Mouse (Mus musculus) granulocyte monocyte progenitor cell, adult 5-6 weeks (primary cell): ENCODE measurements around the gene Tmbim4. TPM values are rescaled to one million over a fixed set of nuclear protein-coding genes. Genes with fewer than 3 reads are reported as not detected.
"Not testable (repeated sequence)": the region's sequence is repeated elsewhere in the genome, so short reads cannot be mapped to it uniquely, and the experiment has no call there.

Experiments used
- ATAC-seq: replicated peaks from 2 replicates; pipeline ENCODE4 v1.8.0; 2016; ENCODE audit warnings: mild to moderate bottlenecking, moderate TSS enrichment, inconsistent platforms; ENCODE audit not compliant: poor library complexity, severe bottlenecking
- total RNA-seq, 2 experiments: library from RNA; stranded (forward) in 1 of 2; stranded (reverse) in 1 of 2; fragments of 200-712, 200-1000 nt in 1 of 2; fragments of >200 nt in 1 of 2; fragmentation: Nextera tagmentation in 1 of 2; gene quantifications; 2 replicates each; pipeline ENCODE4 v1.2.3; 2014 to 2017

Gene Tmbim4
- total RNA-seq, 2 experiments from 2014 or later, result 87.9 to 100 TPM

GRCm38 (mm10) chr10:120192278-120192677, 9.1 kb upstream of the Tmbim4 start:
- ATAC-seq, result no peak

DNA sequence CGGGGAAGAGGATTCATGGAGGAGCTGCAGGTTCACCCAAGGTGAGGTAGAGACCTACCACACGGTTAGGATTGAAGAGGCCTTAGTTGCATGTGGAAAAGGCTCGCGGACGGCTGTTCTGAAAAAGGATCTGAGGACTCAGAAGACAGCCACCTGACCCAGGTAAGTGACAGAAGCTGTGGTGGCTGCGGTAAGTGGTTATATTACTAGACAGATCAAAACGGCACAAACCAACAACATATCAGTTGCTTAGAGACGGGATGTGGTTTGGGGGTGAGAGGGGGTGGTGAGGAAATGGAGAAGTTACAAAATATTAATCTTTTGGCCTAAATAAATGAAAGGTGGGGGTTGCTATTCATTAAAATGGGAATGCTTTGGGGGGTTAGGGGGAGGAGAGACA, 8.1 kb upstream of the Tmbim4 start:
- peak; percentile 78 for ATAC-seq

DNA sequence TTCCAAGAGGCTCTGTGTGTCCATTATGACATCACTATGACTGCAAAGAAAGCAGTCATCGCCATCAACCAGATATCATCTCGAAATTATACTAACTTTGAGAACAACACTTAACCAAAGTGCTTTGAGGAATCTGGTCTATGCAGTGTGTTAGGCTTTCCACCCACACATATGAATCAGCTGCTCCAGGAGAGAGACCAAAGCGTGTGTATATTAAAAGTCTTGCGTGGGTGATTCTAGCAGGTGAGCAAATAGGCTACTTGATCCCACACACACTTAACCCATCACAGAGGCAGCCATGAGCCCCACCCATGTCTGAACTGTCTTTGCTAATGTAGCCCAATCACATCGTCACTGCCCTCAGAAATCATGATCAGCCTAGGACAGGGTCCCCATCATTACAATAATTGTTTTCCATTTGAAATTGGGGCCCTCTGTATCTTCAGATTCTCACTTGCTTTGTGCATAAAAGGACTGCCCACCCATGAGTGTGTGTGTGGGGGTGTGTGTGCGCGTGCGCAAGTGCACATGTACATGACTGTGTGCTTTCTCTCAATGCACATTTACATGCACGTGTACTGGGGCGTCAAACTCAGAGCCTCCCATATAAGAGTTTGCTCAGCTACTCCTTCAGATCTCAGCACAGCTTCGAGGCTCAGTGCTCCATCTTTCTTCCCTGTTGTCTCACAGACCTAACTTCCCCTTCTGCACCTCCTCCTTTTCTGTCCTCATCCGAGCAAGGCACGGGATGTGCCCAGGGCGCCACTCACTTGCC, 4.1 kb upstream of the Tmbim4 start:
- peak; percentile 26 for ATAC-seq

DNA sequence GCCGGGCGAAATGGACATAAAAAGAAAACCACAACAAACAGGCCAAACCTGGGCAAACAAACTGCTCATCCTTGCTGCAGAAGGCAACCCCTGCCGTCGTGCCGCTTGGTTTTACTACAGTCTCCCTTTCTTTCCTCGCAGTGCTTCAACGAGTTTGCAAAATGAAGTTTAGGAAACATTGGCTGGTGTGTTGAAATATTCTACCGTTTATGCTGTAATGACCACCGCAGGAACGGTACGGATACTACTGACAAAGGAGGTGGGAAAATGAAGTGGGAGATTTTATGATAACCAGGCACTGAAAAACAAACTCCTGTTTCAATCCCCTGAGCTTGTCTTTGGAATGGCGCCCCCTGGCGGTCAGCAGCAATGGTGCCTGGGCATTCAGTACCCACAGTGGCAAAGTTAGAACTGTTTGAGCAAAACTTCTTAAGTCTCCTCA, 592 bp downstream of the Tmbim4 start, which contains the start of gene Irak3:
Gene Irak3 (minus strand): TSS at position 170 of the 442 bp plus-strand sequence.
- ATAC-seq, result peak; percentile 54

DNA sequence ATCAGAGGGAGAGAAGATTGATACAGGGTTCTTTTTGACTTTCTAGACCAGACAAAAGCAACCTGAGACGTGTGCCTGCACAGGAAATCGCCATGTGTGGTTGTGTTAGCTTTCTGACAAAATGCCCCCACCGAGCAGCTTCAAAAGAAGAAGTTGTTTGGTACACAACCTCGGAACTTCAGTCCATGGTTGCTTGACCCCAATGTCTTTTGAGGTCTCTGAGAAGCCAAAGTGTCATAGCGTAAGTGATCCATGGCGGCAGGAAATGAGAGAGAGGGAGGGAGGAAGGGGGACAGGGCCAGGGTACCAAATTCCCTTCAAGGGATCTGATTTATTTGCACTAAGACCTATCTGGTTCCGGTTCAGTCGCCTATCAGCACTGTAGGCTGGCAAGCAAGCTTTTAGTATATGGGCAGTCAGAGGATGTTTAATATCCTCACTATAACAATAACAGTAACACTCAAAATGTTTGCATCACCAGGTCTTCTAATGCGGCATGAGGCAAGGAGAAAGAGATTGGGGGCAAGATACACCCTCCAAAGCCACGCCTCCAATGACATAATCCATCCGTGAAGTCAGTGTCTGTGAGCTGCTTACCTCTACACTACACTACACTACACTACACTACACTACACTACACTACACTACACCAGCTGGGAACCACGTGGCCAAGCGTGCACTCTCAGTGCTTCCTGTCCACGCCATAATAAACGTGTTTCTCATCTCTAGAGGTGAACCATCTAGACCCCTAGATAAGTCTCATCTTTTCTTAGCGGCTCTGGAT, 1.3 kb downstream of the Tmbim4 start:
- ATAC-seq, result peak; percentile 25

- no peak for ATAC-seq
Measured at GRCm38 (mm10) chr10:120204591-120205210, 3.3 kb downstream of the Tmbim4 start.

DNA sequence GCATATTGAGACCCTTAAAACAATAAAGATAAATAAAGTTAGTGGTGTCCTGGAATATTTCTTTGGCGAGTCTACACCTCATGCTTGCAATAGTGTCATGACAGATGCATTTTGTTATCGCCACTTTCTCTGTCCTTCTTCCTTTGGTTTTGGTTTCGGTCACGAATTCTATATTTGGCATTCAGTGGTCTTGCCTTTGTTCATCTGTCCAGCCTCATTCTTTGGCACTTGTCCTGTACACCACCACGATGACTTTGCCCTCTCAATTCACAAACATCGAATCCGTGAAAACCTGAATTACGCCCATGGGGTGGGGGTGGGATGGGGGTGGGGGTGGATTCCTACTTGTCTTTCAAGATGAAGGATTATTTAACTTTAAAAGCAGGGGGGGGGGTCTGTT, 6.6 kb downstream of the Tmbim4 start:
- ATAC-seq, result no peak

DNA sequence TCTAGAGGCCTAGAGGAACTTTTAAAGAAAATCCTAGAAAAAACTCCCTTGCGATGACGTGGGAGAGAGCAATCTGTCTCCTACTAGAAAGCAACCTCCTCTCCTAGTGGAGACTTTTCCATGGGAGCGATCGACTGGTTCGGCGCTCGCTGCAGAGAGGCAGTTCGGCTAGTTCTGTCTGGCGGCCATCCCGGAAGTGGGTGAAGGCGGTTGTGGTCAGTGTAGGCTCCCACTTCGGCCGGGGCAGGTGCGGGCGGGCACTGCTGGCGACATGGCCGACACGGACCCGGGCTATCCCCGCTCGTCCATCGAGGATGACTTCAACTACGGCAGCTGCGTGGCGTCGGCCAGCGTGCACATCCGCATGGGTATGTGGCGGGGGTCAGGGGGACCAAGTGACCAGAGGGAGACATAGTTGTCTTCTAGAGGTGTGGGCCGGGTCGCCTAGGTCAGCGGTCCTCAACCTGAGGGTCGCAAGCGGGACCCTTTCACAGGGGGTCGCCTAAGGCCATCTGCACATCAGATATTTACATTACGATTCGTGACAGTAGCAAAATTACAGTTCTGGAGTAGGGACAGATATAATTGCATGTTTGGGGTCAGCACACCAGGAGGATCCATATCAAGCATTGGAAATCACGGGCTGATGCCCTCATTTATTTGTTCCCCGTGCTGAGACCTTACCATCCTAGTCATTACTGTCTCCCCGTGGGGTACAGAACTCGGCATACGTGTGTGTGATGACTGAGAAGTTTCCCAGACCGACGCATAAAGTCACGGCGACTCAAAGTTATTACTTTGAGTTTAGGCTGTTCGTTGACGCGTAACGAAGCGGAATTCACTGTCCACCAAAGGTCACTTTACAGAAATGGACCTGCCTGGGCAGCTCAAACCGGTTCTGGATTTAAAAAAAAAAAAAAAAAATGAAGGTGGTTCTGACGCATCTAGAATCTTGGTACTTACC, 7.5 kb downstream of the Tmbim4 start:
- peak; percentile 97 for ATAC-seq

- peak; percentile 38; the same call in 1 of the 2 replicates for ATAC-seq
Measured at GRCm38 (mm10) chr10:120209539-120209925, 8.1 kb downstream of the Tmbim4 start.

DNA sequence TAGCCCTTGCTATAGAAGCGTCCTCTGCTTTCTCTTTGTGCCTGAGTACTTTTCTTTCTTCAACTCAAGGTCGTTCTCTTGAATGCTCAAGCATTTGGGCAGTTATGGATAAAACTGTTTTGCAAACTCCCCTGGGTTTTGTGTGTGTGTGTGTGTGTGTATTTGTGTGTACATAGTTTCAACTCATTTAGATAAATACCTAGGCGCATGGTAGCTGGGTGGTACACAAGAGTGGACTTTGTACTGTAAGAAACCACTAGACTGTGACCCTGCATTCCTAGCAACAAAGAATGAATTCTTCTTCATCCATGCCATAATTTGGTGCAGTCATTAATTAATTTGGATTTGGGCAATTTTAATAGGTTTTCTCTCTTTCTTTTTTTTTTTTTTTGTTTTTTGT, 8.7 kb downstream of the Tmbim4 start:
- no peak for ATAC-seq

GRCm38 (mm10) chr10:120217099-120217498, 15.7 kb downstream of the Tmbim4 start:
- ATAC-seq, result not testable (repeated sequence)

DNA sequence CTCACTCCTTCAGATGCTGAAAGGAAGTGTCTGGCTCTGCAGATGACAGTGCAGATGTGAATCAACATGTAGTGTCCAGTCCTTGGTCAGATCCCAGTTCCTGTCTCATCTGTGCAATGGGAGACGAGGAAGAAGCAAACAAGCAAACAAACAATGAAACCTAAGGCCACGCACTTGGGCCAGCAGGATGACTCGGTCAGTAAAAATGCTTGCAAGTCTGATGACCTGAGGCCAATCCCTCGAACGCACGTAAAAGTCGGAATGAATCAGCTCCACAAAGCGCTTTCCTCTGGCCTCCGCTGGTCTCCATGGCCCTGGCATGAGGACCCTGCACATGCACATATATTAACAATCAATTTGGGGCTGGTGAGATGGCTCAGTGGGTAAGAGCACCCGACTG, 17.6 kb downstream of the Tmbim4 start:
- ATAC-seq, result no peak

- ATAC-seq, result peak; percentile 99
Measured at GRCm38 (mm10) chr10:120219578-120220359, 18.4 kb downstream of the Tmbim4 start.

DNA sequence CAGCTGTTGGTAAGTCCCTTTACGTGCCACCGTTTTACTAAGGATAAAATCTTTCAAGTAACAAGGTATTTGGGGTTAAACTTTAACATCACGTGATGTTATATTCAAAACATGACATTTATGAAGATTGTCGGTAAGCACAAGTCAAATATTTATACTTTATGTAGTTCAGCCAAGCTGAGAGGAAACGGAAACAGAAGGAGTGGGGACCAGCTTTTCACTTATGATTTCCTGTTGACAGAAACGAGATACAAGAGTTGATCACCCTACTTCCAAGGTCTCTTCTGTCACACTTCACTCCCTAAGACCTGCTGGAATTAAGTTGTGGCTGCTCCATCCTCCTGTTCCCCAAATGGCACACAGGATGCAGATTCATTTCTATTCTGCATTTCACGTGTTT, 19.4 kb downstream of the Tmbim4 start:
- no peak for ATAC-seq

GRCm38 (mm10) chr10:120226871-120227661, 25.7 kb downstream of the Tmbim4 start, which contains the start of gene Llph:
Gene Llph (plus strand): TSS chr10:120227070.
- ATAC-seq, result peak; percentile 91

DNA sequence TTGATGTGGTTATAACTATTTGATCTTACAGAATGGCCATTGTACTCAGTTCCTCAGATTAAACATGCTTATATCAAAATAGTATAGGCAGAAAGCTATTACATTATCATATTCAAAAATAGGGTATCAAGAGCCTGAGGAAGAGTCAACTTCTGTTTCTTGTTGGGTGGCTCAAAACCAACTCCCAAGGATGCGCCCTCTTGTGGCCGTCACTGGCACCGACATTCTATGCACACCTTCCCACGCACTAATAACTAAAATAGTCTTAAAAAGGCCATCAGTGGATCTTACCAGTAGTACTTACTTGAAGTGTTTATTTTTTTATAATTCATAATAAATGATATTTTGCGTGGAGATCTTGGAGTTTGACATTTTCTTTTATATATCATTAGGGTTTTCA, 30.3 kb downstream of the Tmbim4 start:
- peak; percentile 47 for ATAC-seq

DNA sequence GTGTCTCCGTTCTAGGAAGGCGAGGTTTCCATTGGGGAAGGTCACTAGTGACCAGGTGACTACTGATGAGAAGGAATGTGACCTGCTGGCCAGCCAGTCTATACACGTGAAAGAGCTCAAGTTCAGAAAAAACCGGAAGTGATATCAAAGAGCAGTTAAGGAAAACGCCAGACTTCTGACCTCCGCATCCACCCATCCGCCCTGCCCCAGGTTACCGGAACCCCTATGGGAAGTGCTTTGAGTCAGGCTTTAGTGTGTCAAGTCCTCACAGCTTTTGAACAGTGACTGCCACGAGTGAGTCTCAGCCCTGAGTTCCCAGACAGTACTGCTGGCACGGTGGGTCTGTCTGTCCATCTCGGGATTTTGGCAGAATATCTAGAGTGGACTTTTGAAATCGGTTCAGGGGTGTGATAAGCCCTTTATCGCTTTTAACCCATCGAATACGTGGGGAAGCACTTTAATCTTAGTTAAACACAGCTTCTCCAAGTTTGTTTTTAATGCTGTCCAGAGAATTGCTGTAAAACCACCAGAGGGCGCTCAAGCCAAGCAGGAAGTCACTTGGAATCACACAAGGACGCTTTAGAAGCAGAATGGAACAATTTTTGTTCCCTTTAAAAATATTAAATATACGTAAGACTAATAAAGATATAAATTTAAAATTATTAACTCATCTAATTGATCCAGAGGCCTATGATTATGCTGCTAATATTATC, 32.4 kb downstream of the Tmbim4 start:
- ATAC-seq, result peak; percentile 54

- ATAC-seq, result no peak
Measured at GRCm38 (mm10) chr10:120236855-120237254, 35.5 kb downstream of the Tmbim4 start.
